Mouse (Mus musculus) hindbrain, embryonic 11.5 days (tissue): ENCODE results near the gene Vmn1r4. TPM values are rescaled to one million over a fixed set of nuclear protein-coding genes. Genes with fewer than 3 reads are reported as not detected.

ENCODE experiments used
- ATAC-seq: fragments of 200-750 bp; cut with Nextera tagmentation; 2 replicates; pipeline ENCODE4 v1.8.0; 2017; ENCODE audit warnings: mild to moderate bottlenecking, moderate TSS enrichment, moderate library complexity; ENCODE audit not compliant: low FRiP score
- DNase-seq: peaks from one replicate; pipeline ENCODE4 v3.0.0-alpha.2; 2015; ENCODE audit warnings: low spot score
- H3K27ac ChIP-seq: fragments of 300-500 bp; sonication (generic); 2 replicates; pipeline ENCODE4 v1.5.1; 2014; ENCODE audit warnings: mild to moderate bottlenecking, low read depth, low read length
- H3K27me3 ChIP-seq: fragments of 300-500 bp; sonication (generic); 2 replicates; pipeline ENCODE4 v1.6.1; 2014; ENCODE audit warnings: mild to moderate bottlenecking, low read length, moderate library complexity, mixed read lengths; ENCODE audit not compliant: control insufficient read depth, insufficient read depth
- H3K36me3 ChIP-seq: fragments of 300-500 bp; sonication (generic); 2 replicates; pipeline ENCODE4 v1.6.1; 2014; ENCODE audit warnings: mild to moderate bottlenecking, low read length, moderate library complexity, mixed read lengths; ENCODE audit not compliant: control insufficient read depth, insufficient read depth
- H3K4me1 ChIP-seq: fragments of 300-500 bp; sonication (generic); replicated peaks from 2 replicates; pipeline ENCODE4 v1.6.1; 2014; ENCODE audit warnings: low read length, mixed read lengths; ENCODE audit not compliant: control insufficient read depth, insufficient read depth
- H3K4me2 ChIP-seq: fragments of 300-500 bp; sonication (generic); replicated peaks from 2 replicates; pipeline ENCODE4 v1.6.1; 2014; ENCODE audit warnings: mild to moderate bottlenecking, low read depth, low read length
- H3K4me3 ChIP-seq: fragments of 300-500 bp; sonication (generic); 2 replicates; pipeline ENCODE4 v1.5.1; 2014; ENCODE audit warnings: low read depth, low read length
- H3K9ac ChIP-seq: fragments of 300-500 bp; sonication (generic); 2 replicates; pipeline ENCODE4 v1.6.1; 2014; ENCODE audit warnings: low read depth, low read length
- H3K9me3 ChIP-seq: fragments of 300-500 bp; sonication (generic); 2 replicates; pipeline ENCODE4 v1.6.1; 2016; ENCODE audit warnings: low read length; ENCODE audit not compliant: control insufficient read depth
- WGBS: fragments of 180-500 bp; shearing (Covaris S2); extraction: QIAGEN DNeasy Blood & Tissue Kit; methylation state at CpG from one replicate; pipeline ENCODE4 v1.1.7; 2014; 5-methylcytosine and 5-hydroxymethylcytosine counted together
- polyA plus RNA-seq: library from polyadenylated mRNA; unstranded; fragments of >200 nt; fragmentation: Nextera tagmentation; extraction: Ambion mirVana; gene quantifications from 2 replicates; pipeline ENCODE4 v1.2.1, GENCODE M21; 2014

The Vmn1r4 gene
- polyA plus RNA-seq, 1 experiment from 2014 or later = 0.15 TPM

DNA sequence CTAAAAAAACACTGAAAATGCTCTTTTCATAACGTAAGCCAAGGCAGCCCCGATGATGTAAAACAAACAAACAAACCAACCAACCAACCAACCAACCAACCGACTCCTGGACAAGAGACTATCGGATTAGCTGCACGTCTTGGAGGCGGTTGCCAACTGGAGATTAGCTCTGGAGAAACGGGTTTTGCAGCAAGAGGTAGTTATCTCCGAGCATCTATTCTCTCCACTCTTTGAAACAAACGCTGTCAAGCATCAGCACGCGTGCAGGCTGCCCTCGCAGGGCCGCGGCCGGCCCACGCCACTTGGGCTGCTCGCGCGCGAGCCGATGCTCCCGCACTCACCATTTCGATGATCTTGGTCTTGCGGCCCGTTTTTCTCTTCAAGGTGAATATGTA, 487 bp upstream of the Vmn1r4 start:
- no peaks in the 10 kb centered on the region for H3K4me1 ChIP-seq
- WGBS = under 1% methylated on average over 25 of the region's 25 CpGs
- no peaks in the 10 kb centered on the region for H3K27me3 ChIP-seq
- no peaks in the 10 kb centered on the region for H3K9me3 ChIP-seq
- DNase-seq (no peak), ATAC-seq (no peak)
- H3K27ac ChIP-seq = peak overlapping the region; percentile 48
- H3K4me3 ChIP-seq = peak overlapping the region; percentile 64
- H3K36me3 ChIP-seq = no peaks in the 10 kb centered on the region
- H3K9ac ChIP-seq = peak overlapping the region; percentile 72
- peak overlapping the region; percentile 44 for H3K4me2 ChIP-seq

- Histone ChIP-seq H3K4me3 (no peak overlapping the region), H3K9ac (no peak overlapping the region), H3K27me3 (no peaks in the 10 kb centered on the region), H3K4me1 (no peaks in the 10 kb centered on the region), H3K9me3 (no peaks in the 10 kb centered on the region), H3K36me3 (no peaks in the 10 kb centered on the region), H3K4me2 (no peak overlapping the region), H3K27ac (no peak overlapping the region)
- 74% methylated on average over 4 of the region's 4 CpGs for WGBS
- DNase-seq (no peak), ATAC-seq (no peak)
Measured at GRCm38 (mm10) chr6:56931648-56932415, 8.0 kb downstream of the Vmn1r4 start.

DNA sequence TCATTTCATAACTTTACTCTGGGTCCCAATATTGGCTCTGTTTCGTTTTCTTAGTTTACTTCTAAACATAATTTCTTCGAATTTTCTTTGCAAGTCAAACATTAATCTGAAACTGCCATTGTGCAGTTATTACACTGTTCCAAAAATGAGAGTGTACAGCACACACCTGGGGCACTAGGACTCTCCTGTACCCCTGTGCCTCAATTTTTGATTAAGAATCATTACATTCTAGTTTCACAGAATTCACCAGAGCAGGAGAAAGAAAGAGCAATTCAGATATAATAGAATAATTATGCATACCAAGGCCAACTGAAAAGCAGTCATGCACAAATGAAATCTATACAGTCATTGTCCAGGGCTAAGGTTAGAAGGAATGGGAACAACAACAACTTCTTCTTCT, 8.6 kb downstream of the Vmn1r4 start:
- no peaks in the 10 kb centered on the region for H3K4me1 ChIP-seq
- H3K36me3 ChIP-seq = no peaks in the 10 kb centered on the region
- DNase-seq (no peak), ATAC-seq (no peak)
- H3K4me2 ChIP-seq = no peak overlapping the region
- no peak overlapping the region for H3K27ac ChIP-seq
- no peaks in the 10 kb centered on the region for H3K9me3 ChIP-seq
- H3K27me3 ChIP-seq = no peaks in the 10 kb centered on the region
- H3K9ac ChIP-seq = no peak overlapping the region
- H3K4me3 ChIP-seq = no peak overlapping the region
- 74% methylated on average over 2 of the region's 2 CpGs for WGBS

DNA sequence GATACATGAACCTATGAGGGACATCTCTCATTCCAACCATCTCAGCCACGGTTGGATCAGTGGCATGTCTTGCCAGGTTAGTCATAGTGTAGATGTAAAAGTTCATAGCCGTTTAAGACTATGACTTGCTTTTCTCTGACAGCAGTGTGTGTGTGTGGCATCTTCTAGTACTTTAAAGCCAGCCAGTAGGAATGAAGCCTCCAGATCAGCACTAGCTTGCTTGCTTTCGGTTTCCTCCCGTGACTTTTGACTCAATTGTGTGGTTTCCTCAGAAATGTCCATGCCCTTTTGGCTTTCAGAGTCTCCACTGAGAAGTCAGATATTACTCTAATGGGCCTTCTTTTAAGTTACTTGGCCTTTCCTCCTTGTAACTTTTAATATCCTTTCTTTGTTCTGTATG, 10.6 kb downstream of the Vmn1r4 start:
- no peak overlapping the region for H3K4me3 ChIP-seq
- no peaks in the 10 kb centered on the region for H3K36me3 ChIP-seq
- no peak overlapping the region for H3K27ac ChIP-seq
- DNase-seq (no peak), ATAC-seq (no peak)
- H3K9ac ChIP-seq = no peak overlapping the region
- WGBS = 88% methylated on average over 4 of the region's 4 CpGs
- no peak overlapping the region for H3K4me2 ChIP-seq
- H3K27me3 ChIP-seq = no peaks in the 10 kb centered on the region
- H3K9me3 ChIP-seq = no peaks in the 10 kb centered on the region
- H3K4me1 ChIP-seq = no peaks in the 10 kb centered on the region

- DNase-seq (no peak), ATAC-seq (no peak)
- WGBS = 86% methylated on average over 5 of the region's 5 CpGs
- H3K4me1 ChIP-seq = no peaks in the 10 kb centered on the region
- H3K4me3 ChIP-seq = no peak overlapping the region
- H3K36me3 ChIP-seq = no peaks in the 10 kb centered on the region
- H3K27me3 ChIP-seq = no peaks in the 10 kb centered on the region
- no peak overlapping the region for H3K9ac ChIP-seq
- H3K9me3 ChIP-seq = no peaks in the 10 kb centered on the region
- H3K27ac ChIP-seq = no peak overlapping the region
- H3K4me2 ChIP-seq = no peak overlapping the region
Measured at GRCm38 (mm10) chr6:56956436-56956835, 32.6 kb downstream of the Vmn1r4 start.

- Histone ChIP-seq H3K4me1 (no peaks in the 10 kb centered on the region), H3K36me3 (no peaks in the 10 kb centered on the region), H3K9ac (no peak within 1 kb of the TSS), H3K27ac (no peak within 1 kb of the TSS), H3K27me3 (no peaks in the 10 kb centered on the region), H3K4me2 (no peak within 1 kb of the TSS), H3K4me3 (no peak within 1 kb of the TSS), H3K9me3 (no peaks in the 10 kb centered on the region)
- DNase-seq (no peak), ATAC-seq (no peak)
Measured at GRCm38 (mm10) chr6:56969973-56970372, 46.2 kb downstream of the Vmn1r4 start, which contains the start of gene Vmn1r5. Gene Vmn1r5 (plus strand): TSS chr6:56970273.

DNA sequence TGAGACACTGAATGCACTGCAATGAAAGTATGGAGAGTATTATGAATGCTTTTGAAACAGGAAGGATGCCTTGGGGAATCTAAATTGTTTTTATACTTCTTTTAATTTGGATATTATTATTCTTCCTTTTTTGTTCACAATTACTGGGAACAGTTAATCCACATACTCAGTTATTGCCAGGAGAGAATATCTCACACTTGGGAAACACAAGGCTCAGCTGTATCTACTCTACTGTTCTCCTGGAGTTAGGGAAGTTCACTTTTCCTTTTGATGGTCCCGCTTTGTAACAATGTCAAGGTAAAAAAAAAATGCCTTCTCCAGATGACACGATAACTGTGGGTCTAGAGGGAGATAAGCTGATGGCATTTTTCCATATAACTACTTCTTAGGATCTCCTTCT, 73.1 kb downstream of the Vmn1r4 start, which contains the start of gene Vmn1r6:
Gene Vmn1r6 (plus strand): TSS at position 301 of the 400 bp plus-strand sequence.
- no peaks in the 10 kb centered on the region for H3K4me1 ChIP-seq
- WGBS = 87% methylated on average over 2 of the region's 2 CpGs
- no peak for DNase-seq

More for the DNA sequence above, 73.1 kb downstream of the Vmn1r4 start, which contains the start of gene Vmn1r6:
- Histone ChIP-seq H3K36me3 (no peaks in the 10 kb centered on the region), H3K9ac (no peak within 1 kb of the TSS), H3K4me3 (no peak within 1 kb of the TSS), H3K9me3 (no peaks in the 10 kb centered on the region), H3K27ac (no peak within 1 kb of the TSS), H3K4me2 (no peak within 1 kb of the TSS), H3K27me3 (no peaks in the 10 kb centered on the region)
- no peak for ATAC-seq

Other genes with a start within 250 kb of the Vmn1r4 start
- 184 and 192 TPM in 2 replicates for gene Lsm5, start 219.3 kb upstream of the Vmn1r4 start, polyA plus RNA-seq
- gene Avl9, start 209.1 kb upstream of the Vmn1r4 start, polyA plus RNA-seq = 32.9 TPM in 2 replicates
- 37.4 and 39.7 TPM in 2 replicates for gene Kbtbd2, start 126.2 kb upstream of the Vmn1r4 start, polyA plus RNA-seq
- gene Fkbp9, start 92.0 kb upstream of the Vmn1r4 start, polyA plus RNA-seq = 55.4 and 61.4 TPM in 2 replicates
- 98.1 and 102 TPM in 2 replicates for gene Nt5c3, start 83 bp upstream of the Vmn1r4 start, polyA plus RNA-seq
- gene Vmn1r5, start 46.3 kb downstream of the Vmn1r4 start, polyA plus RNA-seq = not detected in 2 replicates
- not detected in 2 replicates for gene Vmn1r6, start 73.2 kb downstream of the Vmn1r4 start, polyA plus RNA-seq
- gene Vmn1r7, start 101.3 kb downstream of the Vmn1r4 start, polyA plus RNA-seq = not detected in 2 replicates
- not detected in 2 replicates for gene Vmn1r8, start 108.3 kb downstream of the Vmn1r4 start, polyA plus RNA-seq
- not detected in 2 replicates for gene Vmn1r9, start 142.8 kb downstream of the Vmn1r4 start, polyA plus RNA-seq
- not detected in 2 replicates for gene Vmn1r10, start 185.4 kb downstream of the Vmn1r4 start, polyA plus RNA-seq
- gene Vmn1r11, start 209.4 kb downstream of the Vmn1r4 start, polyA plus RNA-seq = not detected in 2 replicates
- gene Vmn1r12, start 232.9 kb downstream of the Vmn1r4 start, polyA plus RNA-seq = not detected in 2 replicates